In the genomic region with DNA sequence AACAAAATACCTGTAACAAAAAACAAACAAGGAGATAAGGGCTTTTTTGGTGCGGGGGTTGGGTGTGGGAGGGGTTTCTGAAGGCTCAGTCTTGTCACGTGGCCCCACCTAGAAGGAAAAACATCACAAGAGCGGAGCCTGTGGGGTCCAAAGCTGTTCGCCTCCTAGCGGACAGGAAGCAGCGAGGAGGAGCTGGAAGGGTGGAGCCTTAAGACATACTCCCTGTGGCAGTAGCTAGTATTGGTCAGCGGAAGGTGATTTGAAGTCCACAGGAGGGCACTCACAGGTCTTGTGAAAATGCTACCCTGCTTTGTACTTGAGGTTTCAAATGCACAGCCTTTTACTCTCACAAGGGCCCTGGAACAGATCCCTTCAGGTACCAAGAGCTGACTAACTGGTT, we compare ENCODE assay signal across 15 mouse cellular contexts.
"Had no signal": no experiment of that assay in that cellular context is flagged by ENCODE, and none has a peak within 500 bp of the region (broad histone marks: within the 10 kb centered on the region; RNA-seq: fewer than 3 reads in every experiment).

No protein-coding gene starts in this region.

- H3K36me3 ChIP-seq: limb, embryonic 15.5 days; stomach, embryonic 15.5 days had no signal

- H3K27me3 ChIP-seq: limb, embryonic 15.5 days; neural tube, embryonic 13.5 days; stomach, embryonic 15.5 days had no signal

- H3K27ac ChIP-seq: limb, embryonic 15.5 days; liver, embryonic 14.5 days; midbrain, embryonic 10.5 days; neural tube, embryonic 13.5 days; stomach, embryonic 15.5 days had no signal

- DNase-seq: kidney, adult 8-10 months; kidney, postnatal 36 days; layer of hippocampus, adult 9-11 months; layer of hippocampus, postnatal 36 days; lung, adult 18-20 months; lung, postnatal 4 days; right cerebral cortex, postnatal 14 days; thymus, adult 18-20 months; thymus, postnatal 14 days had no signal

- H3K4me3 ChIP-seq: limb, embryonic 15.5 days; midbrain, embryonic 10.5 days; neural tube, embryonic 13.5 days; stomach, embryonic 15.5 days had no signal

- H3K4me2 ChIP-seq: limb, embryonic 15.5 days; neural tube, embryonic 13.5 days; stomach, embryonic 15.5 days had no signal

- H3K9me3 ChIP-seq: limb, embryonic 15.5 days; midbrain, embryonic 10.5 days; neural tube, embryonic 13.5 days; stomach, embryonic 15.5 days had no signal

- ATAC-seq: midbrain, embryonic 16.5 days had no signal

- H3K4me1 ChIP-seq: stomach, embryonic 15.5 days had no signal

- H3K9ac ChIP-seq: limb, embryonic 15.5 days; liver, embryonic 14.5 days; neural tube, embryonic 13.5 days; stomach, embryonic 15.5 days had no signal
